Mouse (Mus musculus) midbrain, embryonic 11.5 days (tissue): ENCODE results near the gene Gm7735. TPM values are rescaled to one million over a fixed set of nuclear protein-coding genes. Genes with fewer than 3 reads are reported as not detected.
"Not testable (repeated sequence)": the region's sequence is repeated elsewhere in the genome, so short reads cannot be mapped to it uniquely, and the experiment has no call there.

ENCODE experiments used
- ATAC-seq: fragments of 200-750 bp; cut with Nextera tagmentation; 2 replicates; pipeline ENCODE4 v1.8.0; 2017; ENCODE audit warnings: moderate TSS enrichment, moderate library complexity; ENCODE audit not compliant: low FRiP score
- DNase-seq: peaks from one replicate; pipeline ENCODE4 v3.0.0; 2015; ENCODE audit warnings: low spot score; ENCODE audit errors: missing footprints
- H3K27ac ChIP-seq: fragments of 300-500 bp; sonication (generic); 2 replicates; pipeline ENCODE4 v1.5.1; 2014; ENCODE audit warnings: low read depth, low read length
- H3K27me3 ChIP-seq: fragments of 300-500 bp; sonication (generic); 2 replicates; pipeline ENCODE4 v1.6.1; 2014; ENCODE audit warnings: mild to moderate bottlenecking, low read length, moderate library complexity, mixed read lengths; ENCODE audit not compliant: control insufficient read depth, insufficient read depth
- H3K36me3 ChIP-seq: fragments of 300-500 bp; sonication (generic); 2 replicates; pipeline ENCODE4 v1.6.1; 2014; ENCODE audit warnings: mild to moderate bottlenecking, low read length, moderate library complexity, mixed read lengths; ENCODE audit not compliant: control insufficient read depth, insufficient read depth
- H3K4me1 ChIP-seq: fragments of 300-500 bp; sonication (generic); 2 replicates; pipeline ENCODE4 v1.6.1; 2014; ENCODE audit warnings: low read length; ENCODE audit not compliant: control insufficient read depth, insufficient read depth
- H3K4me2 ChIP-seq: fragments of 300-500 bp; sonication (generic); 2 replicates; pipeline ENCODE4 v1.6.1; 2014; ENCODE audit warnings: mild to moderate bottlenecking, moderate library complexity
- H3K4me3 ChIP-seq: fragments of 300-500 bp; sonication (generic); 2 replicates; pipeline ENCODE4 v1.5.1; 2014; ENCODE audit warnings: low read depth, low read length
- H3K9ac ChIP-seq: fragments of 300-500 bp; sonication (generic); 2 replicates; pipeline ENCODE4 v1.6.1; 2014; ENCODE audit warnings: low read length
- H3K9me3 ChIP-seq: fragments of 300-500 bp; sonication (generic); 2 replicates; pipeline ENCODE4 v1.6.1; 2016; ENCODE audit warnings: low read length; ENCODE audit not compliant: control insufficient read depth
- WGBS: fragments of 180-500 bp; shearing (Covaris S2); extraction: QIAGEN DNeasy Blood & Tissue Kit; methylation state at CpG from one replicate; pipeline ENCODE4 v1.1.7; 2014; 5-methylcytosine and 5-hydroxymethylcytosine counted together
- polyA plus RNA-seq: library from polyadenylated mRNA; unstranded; fragments of >200 nt; fragmentation: Nextera tagmentation; extraction: Ambion mirVana; gene quantifications from 2 replicates; pipeline ENCODE4 v1.2.1, GENCODE M21; 2014

Gm7735 gene
- polyA plus RNA-seq, result not detected in 2 replicates

- H3K4me3 ChIP-seq, H3K9me3 ChIP-seq, H3K4me2 ChIP-seq, H3K27me3 ChIP-seq, H3K36me3 ChIP-seq, H3K27ac ChIP-seq, H3K9ac ChIP-seq, ATAC-seq, H3K4me1 ChIP-seq, DNase-seq: not testable (repeated sequence)
Measured at GRCm38 (mm10) chr16:89169190-89169589, at the start of gene Gm7735. Gene Gm7735 (plus strand): TSS chr16:89169490.

DNA sequence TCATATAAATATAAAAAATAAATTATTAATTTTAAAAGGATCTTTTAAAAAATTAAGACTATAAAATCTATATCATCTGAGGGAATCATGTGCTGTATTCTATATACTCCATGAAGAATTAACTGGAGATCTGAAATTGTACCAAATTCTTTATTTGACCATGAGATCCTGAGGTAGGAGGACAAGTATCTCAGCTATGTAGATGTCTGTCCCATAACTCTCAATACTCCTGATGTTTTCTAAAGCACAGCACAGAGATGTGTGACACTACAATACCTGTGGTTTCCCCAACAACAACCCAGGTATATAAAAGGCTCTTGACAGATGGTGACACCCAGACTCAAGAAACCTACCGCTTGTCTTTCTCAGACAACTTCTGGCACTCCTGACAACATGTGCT, 28.7 kb upstream of the Gm7735 start, which contains the start of gene Gm6358:
TSS of gene Gm6358 (plus strand) at position 301 of the 400 bp plus-strand sequence.
- DNase-seq, result no peak
- H3K9me3 ChIP-seq, result no peaks in the 10 kb centered on the region
- no peak within 1 kb of the TSS for H3K9ac ChIP-seq
- H3K4me3 ChIP-seq, result no peak within 1 kb of the TSS
- H3K27ac ChIP-seq, result no peak within 1 kb of the TSS
- ATAC-seq, result no peak
- no peaks in the 10 kb centered on the region for H3K4me1 ChIP-seq
- no peaks in the 10 kb centered on the region for H3K36me3 ChIP-seq
- WGBS, result 89% methylated on average over 1 of the region's 1 CpGs
- H3K4me2 ChIP-seq, result no peak within 1 kb of the TSS
- no peaks in the 10 kb centered on the region for H3K27me3 ChIP-seq

DNA sequence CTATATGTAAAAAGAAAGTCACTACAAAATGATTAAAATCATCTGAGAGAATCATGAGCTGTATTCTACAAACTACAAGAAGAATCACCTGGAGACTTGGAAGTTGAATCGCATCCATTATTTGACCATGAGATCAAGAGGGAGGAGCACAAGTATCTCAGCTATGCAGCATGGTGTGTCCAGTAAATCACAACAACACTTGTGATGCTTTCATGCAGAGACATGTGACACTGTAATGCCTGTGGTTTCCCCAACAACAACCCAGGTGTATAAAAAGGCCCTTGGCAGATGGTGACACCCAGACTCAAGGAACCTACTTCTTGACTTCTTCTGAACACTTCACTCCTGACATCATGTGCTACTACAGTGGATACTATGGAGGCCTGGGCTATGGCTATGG, 18.5 kb upstream of the Gm7735 start, which contains the start of gene Gm10061:
TSS of gene Gm10061 (plus strand) at position 301 of the 400 bp plus-strand sequence.
- Histone ChIP-seq H3K27ac (no peak within 1 kb of the TSS), H3K4me2 (no peak within 1 kb of the TSS), H3K4me3 (no peak within 1 kb of the TSS), H3K27me3 (no peaks in the 10 kb centered on the region), H3K4me1 (no peaks in the 10 kb centered on the region), H3K9ac (no peak within 1 kb of the TSS), H3K9me3 (no peaks in the 10 kb centered on the region), H3K36me3 (no peaks in the 10 kb centered on the region)
- ATAC-seq (no peak), DNase-seq (peak; percentile 23)
- 94% methylated on average over 1 of the region's 1 CpGs for WGBS

DNA sequence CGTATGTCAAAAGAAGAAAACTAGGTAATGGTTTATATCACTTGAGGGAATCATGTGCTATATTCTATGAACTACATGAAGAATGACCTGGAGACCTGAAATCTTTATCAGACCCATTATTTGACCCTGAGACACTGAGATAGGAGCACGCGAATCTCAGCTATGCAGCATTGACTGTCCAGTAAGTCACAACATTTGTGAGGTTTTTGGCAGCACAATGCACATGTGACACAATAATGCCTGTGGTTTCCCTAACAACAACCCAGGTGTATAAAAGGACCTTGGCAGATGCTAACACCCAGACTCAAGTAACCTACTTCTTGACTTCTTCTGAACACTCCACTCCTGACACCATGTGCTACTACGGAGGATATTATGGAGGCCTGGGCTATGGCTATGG, 11.6 kb upstream of the Gm7735 start, which contains the start of gene Gm9789:
TSS of gene Gm9789 (plus strand) at position 301 of the 400 bp plus-strand sequence.
- Histone ChIP-seq H3K9me3 (no peaks in the 10 kb centered on the region), H3K9ac (no peak within 1 kb of the TSS), H3K4me2 (no peak within 1 kb of the TSS), H3K27me3 (no peaks in the 10 kb centered on the region), H3K4me3 (no peak within 1 kb of the TSS), H3K27ac (no peak within 1 kb of the TSS), H3K4me1 (no peaks in the 10 kb centered on the region), H3K36me3 (no peaks in the 10 kb centered on the region)
- peak; percentile 41 for DNase-seq
- ATAC-seq, result no peak
- whole genome bisulfite sequencing, result 91% methylated on average over 4 of the region's 4 CpGs

- H3K4me2 ChIP-seq, result no peak within 1 kb of the TSS
- no peaks in the 10 kb centered on the region for H3K36me3 ChIP-seq
- no peak within 1 kb of the TSS for H3K9ac ChIP-seq
- WGBS, result 79% methylated on average over 2 of the region's 2 CpGs
- ATAC-seq (no peak), DNase-seq (peak; percentile 6)
- H3K27me3 ChIP-seq, result no peaks in the 10 kb centered on the region
- H3K4me1 ChIP-seq, result no peaks in the 10 kb centered on the region
- no peak within 1 kb of the TSS for H3K27ac ChIP-seq
- no peaks in the 10 kb centered on the region for H3K9me3 ChIP-seq
- H3K4me3 ChIP-seq, result no peak within 1 kb of the TSS
Measured at GRCm38 (mm10) chr16:89174435-89174834, 5.1 kb downstream of the Gm7735 start, which contains the start of gene 1110057P08Rik. Gene 1110057P08Rik (plus strand): TSS chr16:89174735.

DNA sequence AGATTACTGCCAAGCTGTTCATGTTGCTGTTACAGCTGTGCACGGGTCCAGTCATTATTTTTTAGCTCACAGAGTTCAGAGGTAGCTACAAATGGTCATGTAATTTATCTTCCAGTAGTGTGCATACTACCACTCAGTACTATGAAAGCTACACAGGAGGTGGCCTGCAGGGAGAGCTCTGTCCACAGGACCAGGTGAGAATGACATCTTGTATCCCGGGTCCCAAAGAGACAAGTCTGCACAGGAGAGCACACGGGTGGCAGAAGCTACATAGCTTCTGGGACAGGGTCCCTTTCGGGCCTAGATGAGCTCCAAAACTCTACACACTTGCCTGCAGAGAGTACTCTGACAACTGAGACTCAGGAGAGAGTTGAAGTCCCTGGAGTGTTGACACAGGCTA, 19.3 kb downstream of the Gm7735 start:
- Histone ChIP-seq H3K9ac (no peak overlapping the region), H3K36me3 (no peaks in the 10 kb centered on the region), H3K4me3 (no peak overlapping the region), H3K9me3 (no peaks in the 10 kb centered on the region), H3K27me3 (no peaks in the 10 kb centered on the region), H3K4me2 (no peak overlapping the region), H3K27ac (no peak overlapping the region), H3K4me1 (no peaks in the 10 kb centered on the region)
- DNase-seq, result no peak
- 87% methylated on average over 4 of the region's 4 CpGs for WGBS
- ATAC-seq, result no peak

DNA sequence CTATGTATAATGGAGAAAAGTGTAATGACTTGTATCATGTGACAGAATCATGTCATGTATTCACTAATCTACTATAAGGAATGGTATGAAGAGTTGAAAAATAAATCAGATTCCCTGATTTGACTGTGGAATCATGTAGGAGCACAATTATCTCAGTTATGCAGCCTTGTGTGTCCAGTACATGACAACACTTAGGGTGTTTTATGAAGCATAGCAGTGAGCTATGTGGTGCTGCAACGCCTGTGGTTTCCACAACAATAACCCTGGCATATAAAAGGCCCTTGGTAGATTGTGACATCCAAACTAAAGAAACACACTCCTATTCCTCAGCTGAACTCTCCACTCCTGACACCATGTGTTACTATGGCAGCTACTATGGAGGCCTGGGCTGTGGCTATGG, 36.3 kb downstream of the Gm7735 start, which contains the start of gene Krtap20-2:
TSS of gene Krtap20-2 (plus strand) at position 301 of the 400 bp plus-strand sequence.
- H3K27me3 ChIP-seq, result no peaks in the 10 kb centered on the region
- H3K9ac ChIP-seq, result no peak within 1 kb of the TSS
- no peak within 1 kb of the TSS for H3K4me3 ChIP-seq
- H3K4me2 ChIP-seq, result no peak within 1 kb of the TSS
- H3K9me3 ChIP-seq, result no peaks in the 10 kb centered on the region
- ATAC-seq, result no peak
- no peaks in the 10 kb centered on the region for H3K4me1 ChIP-seq
- DNase-seq, result no peak
- no peaks in the 10 kb centered on the region for H3K36me3 ChIP-seq
- H3K27ac ChIP-seq, result no peak within 1 kb of the TSS
- 79% methylated on average over 1 of the region's 1 CpGs for WGBS

Other genes with a start within 250 kb of the Gm7735 start
- not detected in 2 replicates for gene Krtap19-9b, start 237.2 kb upstream of the Gm7735 start, polyA plus RNA-seq
- gene Krtap16-3, start 206.6 kb upstream of the Gm7735 start, polyA plus RNA-seq, result not detected in 2 replicates
- gene Krtap22-2, start 158.7 kb upstream of the Gm7735 start, polyA plus RNA-seq, result not detected in 2 replicates
- not detected in 2 replicates for gene Gm10229, start 154.2 kb upstream of the Gm7735 start, polyA plus RNA-seq
- not detected in 2 replicates for gene Krtap6-1, start 137.8 kb upstream of the Gm7735 start, polyA plus RNA-seq
- gene Gm10228, start 128.0 kb upstream of the Gm7735 start, polyA plus RNA-seq, result not detected in 2 replicates
- not detected in 2 replicates for gene Krtap6-5, start 121.6 kb upstream of the Gm7735 start, polyA plus RNA-seq
- not detected in 2 replicates for gene 1110025L11Rik, start 105.5 kb upstream of the Gm7735 start, polyA plus RNA-seq
- gene Krtap6-3, start 85.5 kb upstream of the Gm7735 start, polyA plus RNA-seq, result not detected in 2 replicates
- not detected in 2 replicates for gene Gm6358, start 28.6 kb upstream of the Gm7735 start, polyA plus RNA-seq
- gene Gm10061, start 18.4 kb upstream of the Gm7735 start, polyA plus RNA-seq, result not detected in 2 replicates
- not detected in 2 replicates for gene Gm9789, start 11.5 kb upstream of the Gm7735 start, polyA plus RNA-seq
- not detected in 2 replicates for gene 1110057P08Rik, start 5.2 kb downstream of the Gm7735 start, polyA plus RNA-seq
- not detected in 2 replicates for gene Krtap20-2, start 36.4 kb downstream of the Gm7735 start, polyA plus RNA-seq
- not detected in 2 replicates for gene Krtap21-1, start 234.4 kb downstream of the Gm7735 start, polyA plus RNA-seq